Mouse (Mus musculus) T-helper 2 cell (primary cell): ENCODE data around the gene Cracr2a.
"Not testable (repeated sequence)": the region's sequence is repeated elsewhere in the genome, so short reads cannot be mapped to it uniquely, and the experiment has no call there.

Experiments
- in situ Hi-C: fragments of 300-600 bp; cut with MboI, MseI; formaldehyde crosslinking; loops from one replicate; pipeline ENCODE4 v1.15.1; 2025; ENCODE audit warnings: high pct_unique_total_duplicates

Cracr2a gene

DNA sequence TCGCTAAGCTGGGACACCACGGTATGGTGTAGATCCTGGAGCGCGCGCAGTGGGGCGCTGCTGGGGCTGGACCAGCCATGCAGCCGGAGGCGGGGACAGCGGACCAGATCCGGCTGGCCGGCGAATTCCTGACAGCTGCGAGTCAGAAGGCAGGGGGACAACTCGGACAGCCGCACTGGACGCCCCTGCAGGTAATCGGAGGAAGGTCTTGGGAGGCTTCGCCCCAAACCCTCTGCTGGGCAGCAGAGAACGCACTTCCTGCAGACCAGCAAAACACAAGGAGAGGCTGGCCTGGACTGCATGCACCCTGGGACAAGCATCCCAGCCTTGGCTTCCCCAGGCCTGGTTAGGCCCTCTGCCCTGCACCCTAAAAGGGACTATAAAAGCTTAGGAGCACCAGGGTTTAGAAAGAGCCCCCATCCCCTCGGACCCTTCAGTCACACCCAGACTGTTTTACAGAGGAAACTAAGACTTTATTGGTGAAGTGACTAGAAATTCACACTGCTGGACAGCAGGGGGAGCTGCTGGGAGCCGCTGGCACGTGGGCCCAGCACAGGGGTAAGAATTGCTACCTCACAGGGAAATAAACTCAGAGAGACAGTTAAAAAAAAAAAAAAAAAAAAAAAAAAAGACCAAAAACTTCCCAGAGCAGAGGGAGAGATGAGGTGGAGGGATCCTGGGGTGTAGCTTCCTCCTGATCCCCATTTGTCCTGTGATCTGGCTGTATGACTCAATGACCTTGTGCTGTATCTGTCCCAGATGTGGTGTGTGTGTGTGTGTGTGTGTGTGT is at the start of gene Cracr2a:
Gene Cracr2a, plus strand, starts transcription at position 108 of the 790 bp plus-strand sequence.
- in situ Hi-C loops: loop anchor here (10.0 kb wide), 1 partner anchor 417 kb away; no protein-coding TSS in a partner anchor

- in situ Hi-C loops: not testable (repeated sequence)
Observed at GRCm38 (mm10) chr6:127513776-127514175, 47.4 kb upstream of the Cracr2a start.

GRCm38 (mm10) chr6:127521176-127521575 is 40.0 kb upstream of the Cracr2a start:
- in situ Hi-C loops: loop anchor here (10.0 kb wide), 1 partner anchor 394 kb away; no protein-coding TSS in a partner anchor

DNA sequence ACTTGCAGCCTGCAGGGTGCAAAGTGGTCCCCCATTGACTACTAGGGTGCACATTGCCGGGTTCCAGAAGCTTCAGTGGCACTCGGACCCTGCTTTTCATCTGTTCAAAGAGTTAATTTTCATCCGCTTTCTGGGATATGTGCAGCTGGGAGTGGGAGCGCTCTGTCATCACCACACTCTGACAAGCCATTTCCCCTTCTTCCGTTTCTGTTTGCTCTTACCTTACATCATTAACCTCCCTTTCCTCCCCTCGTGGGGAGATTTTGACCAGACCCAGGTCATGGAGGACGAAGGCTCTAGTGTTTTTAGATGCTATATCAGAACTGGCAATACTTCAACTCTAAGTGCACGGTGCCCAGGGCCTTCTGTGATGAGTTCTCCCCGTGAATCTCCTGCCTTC is 38.8 kb upstream of the Cracr2a start:
- in situ Hi-C loops: loop anchor here (10.0 kb wide), 1 partner anchor 392 kb away; no protein-coding TSS in a partner anchor

GRCm38 (mm10) chr6:127524442-127524841 is 36.7 kb upstream of the Cracr2a start:
- in situ Hi-C loops: loop anchor here (10.0 kb wide), 1 partner anchor 390 kb away; no protein-coding TSS in a partner anchor

GRCm38 (mm10) chr6:127528625-127529024 is 32.5 kb upstream of the Cracr2a start:
- in situ Hi-C loops: loop anchor here (10.0 kb wide), 1 partner anchor 386 kb away; no protein-coding TSS in a partner anchor

GRCm38 (mm10) chr6:127529451-127529850 is 31.7 kb upstream of the Cracr2a start:
- in situ Hi-C loops: loop anchor here (10.0 kb wide), 1 partner anchor 385 kb away; no protein-coding TSS in a partner anchor

GRCm38 (mm10) chr6:127530206-127530605 is 30.9 kb upstream of the Cracr2a start:
- in situ Hi-C loops: no loop called here

GRCm38 (mm10) chr6:127531412-127532205 is 29.5 kb upstream of the Cracr2a start:
- in situ Hi-C loops: no loop called here

DNA sequence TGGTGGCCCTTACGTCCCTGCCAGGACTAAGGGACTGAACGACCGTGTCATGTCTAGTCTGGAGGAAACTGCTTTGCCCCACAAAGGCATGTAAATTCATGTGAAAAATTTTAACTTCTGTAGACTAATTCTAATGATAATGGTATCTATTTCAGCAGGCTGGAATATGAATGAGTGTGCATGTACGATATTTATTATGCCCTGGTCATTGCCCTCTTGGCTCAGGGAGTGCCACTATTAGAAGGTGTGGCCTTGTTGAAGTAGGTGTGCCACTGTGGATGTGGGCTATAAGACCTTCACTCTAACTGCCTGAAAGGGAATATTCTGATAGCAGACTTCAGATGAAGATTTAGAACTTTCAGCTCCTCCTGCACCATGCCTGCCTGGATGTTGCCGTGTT is 28.8 kb upstream of the Cracr2a start:
- in situ Hi-C loops: no loop called here

GRCm38 (mm10) chr6:127533766-127534165 is 27.4 kb upstream of the Cracr2a start:
- in situ Hi-C loops: no loop called here

- in situ Hi-C loops: no loop called here
Observed at GRCm38 (mm10) chr6:127537035-127537434, 24.1 kb upstream of the Cracr2a start.

GRCm38 (mm10) chr6:127538118-127538517 is 23.0 kb upstream of the Cracr2a start:
- in situ Hi-C loops: no loop called here

- in situ Hi-C loops: no loop called here
Observed at GRCm38 (mm10) chr6:127539226-127539625, 21.9 kb upstream of the Cracr2a start.

DNA sequence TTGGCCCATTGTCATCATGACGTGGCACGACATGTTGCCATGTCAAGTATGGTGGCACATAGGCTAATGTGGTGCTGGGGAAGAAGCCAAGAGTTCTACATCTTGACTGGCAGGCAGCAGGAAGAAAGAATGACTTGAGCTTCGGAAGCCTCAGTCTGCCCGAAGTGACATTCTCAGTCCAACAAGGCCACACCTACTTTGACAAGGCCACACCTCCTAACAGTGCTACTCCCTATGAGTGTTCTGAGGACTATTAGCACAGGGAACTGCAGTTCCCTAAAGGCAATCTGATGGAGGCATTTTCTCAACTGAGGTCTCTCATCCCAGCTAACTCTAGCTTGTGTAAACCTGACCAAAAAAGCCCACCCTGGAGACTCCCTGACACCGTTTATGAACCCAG is 21.5 kb upstream of the Cracr2a start:
- in situ Hi-C loops: no loop called here

- in situ Hi-C loops: no loop called here
Observed at GRCm38 (mm10) chr6:127540517-127540916, 20.6 kb upstream of the Cracr2a start.

DNA sequence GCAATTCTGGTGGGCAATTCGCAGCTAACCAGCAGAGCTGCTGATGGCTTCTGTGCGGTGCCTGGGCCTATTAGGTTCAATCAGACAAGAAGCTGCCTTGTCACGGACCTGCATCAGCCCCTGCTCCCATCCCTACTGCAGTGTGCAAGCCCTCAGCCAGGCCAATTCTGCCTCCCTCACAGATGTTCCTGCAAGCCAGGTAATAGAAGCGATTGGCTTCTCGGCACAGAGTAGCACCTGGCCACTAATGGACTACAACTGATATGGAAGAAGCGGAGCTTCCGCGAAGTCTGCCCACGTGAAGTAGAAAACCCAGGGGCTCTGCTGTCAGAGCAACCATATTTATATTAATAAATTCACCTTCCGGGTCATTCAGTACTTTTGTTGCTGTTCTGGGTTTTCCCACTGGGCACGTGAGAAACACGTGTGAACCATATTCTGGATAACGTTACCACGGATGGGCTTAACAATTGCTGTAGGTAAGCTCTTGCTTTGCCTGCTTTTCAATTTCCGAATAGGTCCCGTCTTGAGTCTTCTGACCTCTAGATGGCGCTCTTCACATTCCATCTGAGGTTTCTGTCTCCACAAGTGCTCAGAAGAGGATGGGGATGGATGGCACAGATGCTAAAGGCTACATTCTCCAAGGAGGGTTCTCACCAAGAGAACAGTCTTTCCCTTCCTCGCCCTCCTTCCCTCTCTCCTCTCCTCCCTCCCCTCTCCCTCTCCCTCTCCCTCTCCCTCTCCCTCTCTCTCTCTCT is 19.3 kb upstream of the Cracr2a start:
- in situ Hi-C loops: no loop called here

GRCm38 (mm10) chr6:127546676-127547075 is 14.5 kb upstream of the Cracr2a start:
- in situ Hi-C loops: loop anchor here (5.0 kb wide), 1 partner anchor 41 kb away; no protein-coding TSS in a partner anchor

DNA sequence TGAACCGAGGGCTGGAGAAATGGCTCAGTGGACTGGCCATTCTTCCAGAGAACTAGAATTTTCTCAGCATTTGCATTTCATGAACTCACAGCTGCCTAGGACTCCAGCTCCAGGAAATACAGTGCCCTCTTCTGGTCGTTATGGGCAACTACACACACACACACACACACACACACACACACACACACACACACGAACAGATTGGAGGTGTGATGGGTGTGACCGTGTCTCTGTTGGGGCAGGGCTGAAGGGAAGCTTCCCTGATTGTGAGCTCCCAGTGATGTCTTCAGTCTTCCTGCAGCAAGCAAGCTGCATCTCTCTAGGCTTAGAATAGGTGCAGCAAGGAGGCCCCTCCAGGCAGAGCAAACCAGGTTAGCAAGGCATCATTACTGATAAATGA is 8.2 kb upstream of the Cracr2a start:
- in situ Hi-C loops: no loop called here

DNA sequence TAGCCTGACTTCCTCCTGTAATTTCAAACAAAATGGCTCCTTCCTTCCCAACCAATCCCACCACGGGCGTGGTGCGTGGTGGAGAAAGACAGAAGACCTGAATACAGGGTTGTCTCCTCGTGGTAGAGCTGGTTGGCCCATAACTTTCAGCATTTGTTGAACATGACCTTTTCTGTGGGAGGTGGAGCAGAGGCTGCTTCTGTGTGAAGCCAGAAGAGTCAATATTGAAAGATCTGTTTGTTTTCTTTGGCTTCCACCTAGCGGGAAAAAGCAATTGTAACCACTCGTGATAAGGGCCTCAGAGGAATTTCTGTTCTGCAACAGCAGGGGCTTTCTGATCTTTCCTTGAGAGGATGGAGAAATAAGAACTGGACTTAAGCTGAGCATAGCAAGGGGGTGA is 5.6 kb upstream of the Cracr2a start:
- in situ Hi-C loops: no loop called here

- in situ Hi-C loops: loop anchor here (10.0 kb wide), 1 partner anchor 416 kb away; no protein-coding TSS in a partner anchor
Observed at GRCm38 (mm10) chr6:127560872-127561230, 287 bp upstream of the Cracr2a start.
